Mouse (Mus musculus): ENCODE data around the gene Thsd4. TPM values are rescaled to one million over a fixed set of nuclear protein-coding genes. Genes with fewer than 3 reads are reported as not detected.
"Not testable (repeated sequence)": the region's sequence is repeated elsewhere in the genome, so short reads cannot be mapped to it uniquely, and the experiment has no call there.

Gene Thsd4
- total and polyA plus RNA-seq, 2 experiments = 0.70 to 0.92 TPM

DNA sequence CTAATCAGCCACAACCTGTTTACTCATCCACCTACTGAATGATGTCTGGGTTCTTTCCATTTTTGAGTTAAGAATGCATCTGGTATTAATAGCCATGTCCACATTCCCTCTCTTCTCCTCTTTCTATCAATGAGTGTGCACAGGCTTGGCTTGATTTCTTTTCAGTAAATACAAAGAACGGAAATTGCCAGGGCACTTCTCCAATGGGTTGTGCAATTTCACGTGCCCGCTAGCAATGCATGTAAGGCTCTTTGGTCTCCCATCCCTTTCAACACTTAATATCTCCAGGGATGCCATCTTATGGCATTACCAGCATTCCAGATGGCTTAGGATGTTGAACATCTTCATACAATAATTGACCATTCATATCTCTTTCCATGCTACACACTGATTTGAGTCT lies 345.5 kb downstream of the Thsd4 start:
- Histone ChIP-seq H3K9ac (ENCODE audit: low read depth, low read length) (no peak overlapping the region), H3K27me3 (ENCODE audit: control insufficient read depth, insufficient read depth, low read length) (no peaks in the 10 kb centered on the region), H3K4me1 (ENCODE audit: control insufficient read depth, insufficient read depth, low read length) (no peaks in the 10 kb centered on the region), H3K27ac (replicated peaks; ENCODE audit: insufficient read depth, low read depth, low read length) (no peak overlapping the region), H3K79me2 (ENCODE audit: control insufficient read depth, insufficient read depth, low read length) (no peaks in the 10 kb centered on the region), H3K36me3 (ENCODE audit: control insufficient read depth, insufficient read depth, low read length) (no peaks in the 10 kb centered on the region), H3K4me3 (ENCODE audit: insufficient read depth, low read depth, low read length) (no peak overlapping the region)
- peak; percentile 16 for DNase-seq (ENCODE audit: extremely low read depth, low read depth, low spot score)
- TF ChIP-seq POLR2A (IDR thresholded peaks at IDR 0.05; ENCODE audit: extremely low read depth, insufficient read depth, low read length) (no peak), CTCF (IDR thresholded peaks at IDR 0.05; ENCODE audit: low read depth, low read length) (no peak)
- 30% methylated on average over 3 of the region's 3 CpGs for WGBS

DNA sequence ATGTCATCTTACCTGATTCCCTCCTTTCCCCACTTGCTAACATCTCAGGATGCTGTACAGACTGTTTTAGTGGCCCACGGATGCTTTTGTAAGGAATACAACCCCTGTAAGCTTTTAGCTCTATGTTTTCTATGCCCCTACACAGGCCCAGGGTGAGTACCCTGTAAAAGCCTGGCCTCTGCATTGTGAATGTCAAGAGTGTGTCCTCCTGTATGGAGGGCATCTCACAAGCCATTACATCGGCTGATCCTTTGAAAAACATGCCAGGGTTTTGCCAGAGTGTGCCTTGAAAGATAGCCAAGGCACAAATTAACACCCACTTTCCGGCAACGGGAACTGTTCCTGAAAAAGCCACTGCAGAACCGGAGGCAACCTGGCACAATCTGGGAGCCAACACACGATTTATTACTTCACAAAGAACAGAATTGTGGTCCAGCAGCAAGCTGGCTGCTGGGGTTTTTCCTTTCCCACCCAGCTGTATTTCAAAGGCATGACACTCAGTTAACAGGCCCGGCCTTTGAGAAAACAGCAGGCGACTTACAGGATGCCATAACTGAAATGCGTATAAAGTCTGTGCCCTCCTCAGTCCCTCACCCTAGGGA lies 349.3 kb downstream of the Thsd4 start:
- DNase-seq (ENCODE audit: extremely low read depth, low read depth, low spot score) = not testable (repeated sequence)

GRCm38 (mm10) chr9:60166990-60167389 lies 354.9 kb downstream of the Thsd4 start:
- H3K9ac ChIP-seq (ENCODE audit: low read depth, low read length) = no peak overlapping the region
- H3K36me3 ChIP-seq (ENCODE audit: control insufficient read depth, insufficient read depth, low read length) = no peaks in the 10 kb centered on the region
- H3K4me3 ChIP-seq (ENCODE audit: insufficient read depth, low read depth, low read length) = no peak overlapping the region
- H3K27me3 ChIP-seq (ENCODE audit: control insufficient read depth, insufficient read depth, low read length) = no peaks in the 10 kb centered on the region
- TF ChIP-seq CTCF (IDR thresholded peaks at IDR 0.05; ENCODE audit: low read depth, low read length) (peak; percentile 21; the same call in 1 of the 2 replicates), POLR2A (IDR thresholded peaks at IDR 0.05; ENCODE audit: extremely low read depth, insufficient read depth, low read length) (no peak)
- H3K27ac ChIP-seq (replicated peaks; ENCODE audit: insufficient read depth, low read depth, low read length) = no peak overlapping the region
- no peaks in the 10 kb centered on the region for H3K79me2 ChIP-seq (ENCODE audit: control insufficient read depth, insufficient read depth, low read length)
- 81% methylated on average over 4 of the region's 4 CpGs for WGBS
- H3K4me1 ChIP-seq (ENCODE audit: control insufficient read depth, insufficient read depth, low read length) = no peaks in the 10 kb centered on the region
- DNase-seq (ENCODE audit: extremely low read depth, low read depth, low spot score) = no peak

More for the DNA sequence above, 349.3 kb downstream of the Thsd4 start:
- not testable (repeated sequence) for H3K4me3 ChIP-seq (ENCODE audit: insufficient read depth, low read depth, low read length); H3K9ac ChIP-seq (ENCODE audit: low read depth, low read length); H3K36me3 ChIP-seq (ENCODE audit: control insufficient read depth, insufficient read depth, low read length); H3K79me2 ChIP-seq (ENCODE audit: control insufficient read depth, insufficient read depth, low read length); H3K4me1 ChIP-seq (ENCODE audit: control insufficient read depth, insufficient read depth, low read length); H3K27me3 ChIP-seq (ENCODE audit: control insufficient read depth, insufficient read depth, low read length); H3K27ac ChIP-seq (replicated peaks; ENCODE audit: insufficient read depth, low read depth, low read length)
- WGBS = 82% methylated on average over 9 of the region's 9 CpGs

GRCm38 (mm10) chr9:60160855-60161254 lies 361.0 kb downstream of the Thsd4 start:
- H3K4me1 ChIP-seq (ENCODE audit: control insufficient read depth, insufficient read depth, low read length) = no peaks in the 10 kb centered on the region
- H3K36me3 ChIP-seq (ENCODE audit: control insufficient read depth, insufficient read depth, low read length) = no peaks in the 10 kb centered on the region
- WGBS = 59% methylated on average over 5 of the region's 5 CpGs
- no peak for TF ChIP-seq POLR2A (IDR thresholded peaks at IDR 0.05; ENCODE audit: extremely low read depth, insufficient read depth, low read length)
- TF ChIP-seq CTCF (IDR thresholded peaks at IDR 0.05; ENCODE audit: low read depth, low read length) = no peak
- H3K79me2 ChIP-seq (ENCODE audit: control insufficient read depth, insufficient read depth, low read length) = no peaks in the 10 kb centered on the region
- H3K4me3 ChIP-seq (ENCODE audit: insufficient read depth, low read depth, low read length) = no peak overlapping the region
- H3K27me3 ChIP-seq (ENCODE audit: control insufficient read depth, insufficient read depth, low read length) = no peaks in the 10 kb centered on the region
- DNase-seq (ENCODE audit: extremely low read depth, low read depth, low spot score) = no peak
- no peak overlapping the region for H3K9ac ChIP-seq (ENCODE audit: low read depth, low read length)
- H3K27ac ChIP-seq (replicated peaks; ENCODE audit: insufficient read depth, low read depth, low read length) = no peak overlapping the region

GRCm38 (mm10) chr9:60160194-60160593 lies 361.7 kb downstream of the Thsd4 start:
- 84% methylated on average over 7 of the region's 7 CpGs for WGBS
- TF ChIP-seq POLR2A (IDR thresholded peaks at IDR 0.05; ENCODE audit: extremely low read depth, insufficient read depth, low read length) = no peak
- no peak for TF ChIP-seq CTCF (IDR thresholded peaks at IDR 0.05; ENCODE audit: low read depth, low read length)
- H3K79me2 ChIP-seq (ENCODE audit: control insufficient read depth, insufficient read depth, low read length) = no peaks in the 10 kb centered on the region
- no peak overlapping the region for H3K27ac ChIP-seq (replicated peaks; ENCODE audit: insufficient read depth, low read depth, low read length)
- no peak overlapping the region for H3K9ac ChIP-seq (ENCODE audit: low read depth, low read length)
- DNase-seq (ENCODE audit: extremely low read depth, low read depth, low spot score) = no peak
- no peak overlapping the region for H3K4me3 ChIP-seq (ENCODE audit: insufficient read depth, low read depth, low read length)
- no peaks in the 10 kb centered on the region for H3K36me3 ChIP-seq (ENCODE audit: control insufficient read depth, insufficient read depth, low read length)
- no peaks in the 10 kb centered on the region for H3K4me1 ChIP-seq (ENCODE audit: control insufficient read depth, insufficient read depth, low read length)
- H3K27me3 ChIP-seq (ENCODE audit: control insufficient read depth, insufficient read depth, low read length) = no peaks in the 10 kb centered on the region

DNA sequence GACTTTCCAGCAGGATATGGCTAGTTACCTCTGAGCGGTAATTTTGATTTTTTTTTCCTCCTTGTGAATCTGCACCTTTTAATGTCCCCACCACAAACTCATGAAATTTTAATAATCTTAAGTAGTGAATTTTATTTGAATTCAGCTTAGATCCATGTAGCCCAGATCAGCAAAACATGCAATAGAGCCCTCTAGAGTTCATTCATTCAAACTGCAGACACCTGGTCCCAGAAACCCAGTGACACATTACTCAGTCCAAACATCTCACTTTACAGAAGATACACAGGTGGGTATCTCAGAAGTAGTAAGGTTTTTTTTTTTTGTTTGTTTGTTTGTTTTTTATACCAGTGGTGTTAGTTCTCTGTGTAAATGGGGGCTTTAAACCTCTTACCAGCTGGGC lies 368.9 kb downstream of the Thsd4 start:
- Histone ChIP-seq H3K79me2 (ENCODE audit: control insufficient read depth, insufficient read depth, low read length) (no peaks in the 10 kb centered on the region), H3K4me3 (ENCODE audit: insufficient read depth, low read depth, low read length) (no peak overlapping the region), H3K27me3 (ENCODE audit: control insufficient read depth, insufficient read depth, low read length) (no peaks in the 10 kb centered on the region), H3K36me3 (ENCODE audit: control insufficient read depth, insufficient read depth, low read length) (no peaks in the 10 kb centered on the region), H3K9ac (ENCODE audit: low read depth, low read length) (no peak overlapping the region), H3K27ac (replicated peaks; ENCODE audit: insufficient read depth, low read depth, low read length) (no peak overlapping the region), H3K4me1 (ENCODE audit: control insufficient read depth, insufficient read depth, low read length) (no peaks in the 10 kb centered on the region)
- TF ChIP-seq POLR2A (IDR thresholded peaks at IDR 0.05; ENCODE audit: extremely low read depth, insufficient read depth, low read length) = no peak
- 100% methylated on average over 1 of the region's 1 CpGs for WGBS
- DNase-seq (ENCODE audit: extremely low read depth, low read depth, low spot score) = no peak
